Mouse (Mus musculus): Measurements from ENCODE around the gene Lrrc8d. TPM values are rescaled to one million over a fixed set of nuclear protein-coding genes. Genes with fewer than 3 reads are reported as not detected.

The Lrrc8d gene
- polyA plus RNA-seq, 1 experiment from 2014 or later, result 11.6 TPM

DNA sequence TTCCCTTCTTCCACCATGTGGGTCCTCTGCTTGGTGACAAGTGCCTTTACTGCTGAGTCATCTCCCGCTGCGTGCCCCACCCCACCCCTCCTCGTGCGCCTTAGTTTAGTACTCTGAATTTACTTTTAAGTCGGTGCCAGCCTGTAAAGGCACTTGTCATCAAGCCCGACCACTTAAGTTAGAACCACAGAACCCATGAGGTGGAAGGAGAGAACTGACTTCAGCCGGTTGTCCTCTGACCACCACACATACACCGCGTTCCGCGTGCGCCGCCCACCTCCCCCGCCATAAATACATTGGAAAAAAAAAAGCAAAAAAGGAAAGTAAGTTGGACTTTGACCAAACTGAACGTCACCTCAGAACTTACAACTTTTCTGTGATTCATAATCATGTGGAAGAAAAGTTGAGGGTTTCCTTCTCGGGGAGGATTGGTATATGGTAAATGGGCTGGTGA, 31.4 kb downstream of the Lrrc8d start:
- Histone ChIP-seq H3K4me3 (peak overlapping the region; percentile 63), H3K36me3 (no peaks in the 10 kb centered on the region), H3K9ac (peak overlapping the region; percentile 55), H3K9me3 (no peaks in the 10 kb centered on the region), H3K27me3 (no peaks in the 10 kb centered on the region), H3K27ac (no peak overlapping the region), H3K4me1 (peaks cover 19% of the 10 kb centered on the region), H3K4me2 (peak overlapping the region; percentile 98)
- no peak for ATAC-seq (ENCODE audit: insufficient number of reproducible peaks, low FRiP score, low TSS enrichment, low read depth)
- WGBS, result 21% methylated on average over 16 of the region's 16 CpGs

- ATAC-seq (ENCODE audit: insufficient number of reproducible peaks, low FRiP score, low TSS enrichment, low read depth), result peak; percentile 66
- H3K9ac ChIP-seq, result peak overlapping the region; percentile 55
- peak overlapping the region; percentile 63 for H3K4me3 ChIP-seq
- peak overlapping the region; percentile 98 for H3K4me2 ChIP-seq
- peak overlapping the region; percentile 70 for H3K27ac ChIP-seq
- peaks cover 19% of the 10 kb centered on the region for H3K4me1 ChIP-seq
- H3K27me3 ChIP-seq, result no peaks in the 10 kb centered on the region
- H3K9me3 ChIP-seq, result no peaks in the 10 kb centered on the region
- no peaks in the 10 kb centered on the region for H3K36me3 ChIP-seq
- WGBS, result under 1% methylated on average over 52 of the region's 52 CpGs
These were observed 32.1 kb downstream of the Lrrc8d start for GRCm38 (mm10) chr5:105731627-105732432.

DNA sequence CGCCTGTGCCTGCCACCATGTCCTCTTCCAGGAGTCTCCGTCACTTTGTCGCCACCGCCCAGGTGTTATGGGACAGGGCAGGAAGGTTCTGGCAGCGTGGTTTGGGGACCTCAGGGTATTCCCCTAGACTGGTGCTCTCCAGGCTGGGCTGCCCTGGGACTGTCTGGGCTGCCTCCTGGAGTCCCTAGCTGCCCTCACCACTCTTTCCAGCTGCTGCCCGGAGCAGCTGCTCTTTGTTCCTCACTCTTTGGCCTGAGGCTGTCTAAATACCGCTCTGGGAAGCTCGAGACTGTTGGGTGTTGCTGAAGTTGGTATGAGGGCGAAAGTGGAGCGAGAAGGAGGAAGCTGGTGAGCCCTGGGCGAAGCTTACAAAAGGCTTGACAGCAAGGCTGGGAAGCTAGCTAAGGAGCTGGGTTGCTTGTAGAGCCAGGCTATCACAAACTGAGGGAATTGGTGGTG, 32.7 kb downstream of the Lrrc8d start:
- peak; percentile 67; the same call in 1 of the 2 replicates for ATAC-seq (ENCODE audit: insufficient number of reproducible peaks, low FRiP score, low TSS enrichment, low read depth)
- peak overlapping the region; percentile 70 for H3K27ac ChIP-seq
- peak overlapping the region; percentile 98 for H3K4me2 ChIP-seq
- H3K9me3 ChIP-seq, result no peaks in the 10 kb centered on the region
- peak overlapping the region; percentile 55 for H3K9ac ChIP-seq
- no peaks in the 10 kb centered on the region for H3K27me3 ChIP-seq
- H3K36me3 ChIP-seq, result no peaks in the 10 kb centered on the region
- 18% methylated on average over 11 of the region's 11 CpGs for WGBS
- peaks cover 19% of the 10 kb centered on the region for H3K4me1 ChIP-seq
- peak overlapping the region; percentile 63 for H3K4me3 ChIP-seq

- Histone ChIP-seq H3K4me2 (no peak overlapping the region), H3K27ac (no peak overlapping the region)
- 72% methylated on average over 6 of the region's 6 CpGs for WGBS
These were observed 33.5 kb downstream of the Lrrc8d start for GRCm38 (mm10) chr5:105733226-105733625.

GRCm38 (mm10) chr5:105736365-105736764, 36.6 kb downstream of the Lrrc8d start:
- Histone ChIP-seq H3K4me2 (no peak overlapping the region), H3K27me3 (no peaks in the 10 kb centered on the region), H3K36me3 (no peaks in the 10 kb centered on the region), H3K4me1 (peaks cover 20% of the 10 kb centered on the region), H3K9me3 (no peaks in the 10 kb centered on the region), H3K27ac (no peak overlapping the region), H3K9ac (no peak overlapping the region), H3K4me3 (no peak overlapping the region)
- no peak for ATAC-seq (ENCODE audit: insufficient number of reproducible peaks, low FRiP score, low TSS enrichment, low read depth)
- 82% methylated on average over 6 of the region's 6 CpGs for WGBS

More at GRCm38 (mm10) chr5:105733226-105733625, 33.5 kb downstream of the Lrrc8d start:
- Histone ChIP-seq H3K4me3 (no peak overlapping the region), H3K36me3 (no peaks in the 10 kb centered on the region), H3K9ac (no peak overlapping the region), H3K4me1 (peaks cover 19% of the 10 kb centered on the region), H3K27me3 (no peaks in the 10 kb centered on the region), H3K9me3 (no peaks in the 10 kb centered on the region)
- ATAC-seq (ENCODE audit: insufficient number of reproducible peaks, low FRiP score, low TSS enrichment, low read depth), result no peak

GRCm38 (mm10) chr5:105737145-105737544, 37.4 kb downstream of the Lrrc8d start:
- Histone ChIP-seq H3K4me1 (peaks cover 13% of the 10 kb centered on the region), H3K9me3 (no peaks in the 10 kb centered on the region), H3K9ac (no peak overlapping the region), H3K27ac (no peak overlapping the region), H3K4me2 (no peak overlapping the region), H3K4me3 (no peak overlapping the region), H3K36me3 (no peaks in the 10 kb centered on the region), H3K27me3 (no peaks in the 10 kb centered on the region)
- 78% methylated on average over 6 of the region's 6 CpGs for WGBS
- ATAC-seq (ENCODE audit: insufficient number of reproducible peaks, low FRiP score, low TSS enrichment, low read depth), result no peak

DNA sequence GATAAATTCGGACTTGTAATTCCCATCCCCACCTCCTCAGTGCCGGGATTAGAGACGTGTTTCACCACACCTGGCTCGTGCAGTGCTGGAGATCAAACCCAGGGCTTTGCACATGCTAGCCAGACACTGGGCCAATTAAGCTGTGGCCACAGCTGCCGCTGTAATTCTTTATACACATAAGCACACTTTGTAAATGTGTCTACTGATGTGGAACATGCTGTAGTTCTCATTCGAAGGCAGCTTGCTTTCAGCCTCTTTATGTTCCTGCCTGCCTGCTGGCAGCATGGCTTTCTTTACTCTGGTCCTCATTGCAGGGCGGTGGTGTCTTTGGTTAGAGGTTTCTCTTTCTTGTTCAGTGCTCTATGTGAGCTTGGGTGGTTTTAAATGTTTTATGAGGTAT, 40.7 kb downstream of the Lrrc8d start:
- H3K9me3 ChIP-seq, result no peaks in the 10 kb centered on the region
- no peaks in the 10 kb centered on the region for H3K27me3 ChIP-seq
- peaks cover 6% of the 10 kb centered on the region; the same call in 1 of the 2 replicates for H3K4me1 ChIP-seq
- H3K27ac ChIP-seq, result no peak overlapping the region
- 30% methylated on average over 7 of the region's 7 CpGs for WGBS
- H3K4me2 ChIP-seq, result no peak overlapping the region
- ATAC-seq (ENCODE audit: insufficient number of reproducible peaks, low FRiP score, low TSS enrichment, low read depth), result no peak
- H3K4me3 ChIP-seq, result no peak overlapping the region
- H3K36me3 ChIP-seq, result no peaks in the 10 kb centered on the region
- H3K9ac ChIP-seq, result no peak overlapping the region

GRCm38 (mm10) chr5:105742641-105743040, 42.9 kb downstream of the Lrrc8d start:
- Histone ChIP-seq H3K4me3 (no peak overlapping the region), H3K27ac (no peak overlapping the region), H3K4me1 (peaks cover 6% of the 10 kb centered on the region; the same call in 1 of the 2 replicates), H3K4me2 (no peak overlapping the region), H3K27me3 (no peaks in the 10 kb centered on the region), H3K9ac (no peak overlapping the region), H3K36me3 (no peaks in the 10 kb centered on the region), H3K9me3 (no peaks in the 10 kb centered on the region)
- 78% methylated on average over 5 of the region's 5 CpGs for WGBS
- no peak for ATAC-seq (ENCODE audit: insufficient number of reproducible peaks, low FRiP score, low TSS enrichment, low read depth)

- no peak overlapping the region for H3K9ac ChIP-seq
- no peak for ATAC-seq (ENCODE audit: insufficient number of reproducible peaks, low FRiP score, low TSS enrichment, low read depth)
- WGBS, result 61% methylated on average over 11 of the region's 11 CpGs
- H3K27me3 ChIP-seq, result no peaks in the 10 kb centered on the region
- no peak overlapping the region for H3K4me3 ChIP-seq
- H3K4me2 ChIP-seq, result no peak overlapping the region
- no peak overlapping the region for H3K27ac ChIP-seq
- H3K4me1 ChIP-seq, result peaks cover 4% of the 10 kb centered on the region; the same call in 1 of the 2 replicates
- H3K9me3 ChIP-seq, result no peaks in the 10 kb centered on the region
- H3K36me3 ChIP-seq, result no peaks in the 10 kb centered on the region
These were observed 45.6 kb downstream of the Lrrc8d start for GRCm38 (mm10) chr5:105745324-105745723.

DNA sequence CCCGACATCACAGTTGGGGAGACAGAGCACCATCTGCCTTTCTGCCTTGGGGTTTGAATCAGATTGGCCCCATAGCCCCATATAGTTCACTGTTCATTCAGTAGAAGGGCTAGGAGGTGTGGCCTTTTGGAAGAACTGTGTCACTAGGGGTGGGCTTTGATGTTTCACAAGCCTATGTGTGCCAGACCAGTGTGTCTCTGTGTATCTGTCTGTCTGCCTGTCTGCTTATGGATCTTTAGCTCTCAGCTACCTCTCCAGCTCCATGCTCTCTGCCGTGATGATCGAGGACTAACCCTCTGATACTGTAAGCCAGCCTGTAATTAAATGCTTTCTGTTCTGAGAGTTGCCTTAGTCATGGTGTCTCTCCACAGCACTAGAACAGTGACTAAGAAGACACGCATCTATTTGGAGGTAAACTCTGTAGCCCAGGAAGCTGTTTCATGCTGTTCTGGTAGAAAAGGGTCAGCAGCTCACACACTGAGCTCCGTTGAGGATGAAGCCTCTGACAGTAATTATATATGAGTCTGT, 46.2 kb downstream of the Lrrc8d start:
- Histone ChIP-seq H3K4me1 (no peaks in the 10 kb centered on the region; the same call in 1 of the 2 replicates), H3K27me3 (no peaks in the 10 kb centered on the region), H3K4me2 (no peak overlapping the region), H3K27ac (no peak overlapping the region), H3K4me3 (no peak overlapping the region), H3K36me3 (no peaks in the 10 kb centered on the region), H3K9ac (no peak overlapping the region), H3K9me3 (no peaks in the 10 kb centered on the region)
- ATAC-seq (ENCODE audit: insufficient number of reproducible peaks, low FRiP score, low TSS enrichment, low read depth), result no peak
- 84% methylated on average over 5 of the region's 5 CpGs for WGBS

DNA sequence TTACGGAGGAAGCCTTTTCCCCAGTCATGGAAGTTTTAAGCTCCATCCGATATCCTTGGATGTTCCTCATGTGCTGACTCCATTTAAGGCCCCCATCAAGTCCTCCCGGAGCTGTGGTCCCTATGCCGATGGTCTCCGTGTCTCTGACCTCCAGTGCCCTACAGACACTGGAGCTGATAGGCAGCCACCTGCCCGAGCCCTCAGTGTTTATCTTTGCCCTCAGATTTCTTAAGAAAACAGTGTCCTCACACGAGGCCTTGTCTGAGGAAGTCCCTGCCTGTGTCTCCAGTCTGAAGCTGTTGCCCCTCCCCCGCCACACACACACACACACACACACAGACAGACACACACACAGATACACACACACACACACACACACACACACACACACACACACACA, 55.0 kb downstream of the Lrrc8d start:
- no peak overlapping the region for H3K9ac ChIP-seq
- no peak for ATAC-seq (ENCODE audit: insufficient number of reproducible peaks, low FRiP score, low TSS enrichment, low read depth)
- WGBS, result 61% methylated on average over 8 of the region's 8 CpGs
- no peak overlapping the region for H3K4me2 ChIP-seq
- no peaks in the 10 kb centered on the region for H3K9me3 ChIP-seq
- peaks cover 5% of the 10 kb centered on the region; the same call in 1 of the 2 replicates for H3K4me1 ChIP-seq
- no peaks in the 10 kb centered on the region for H3K27me3 ChIP-seq
- H3K36me3 ChIP-seq, result no peaks in the 10 kb centered on the region
- H3K27ac ChIP-seq, result no peak overlapping the region
- H3K4me3 ChIP-seq, result no peak overlapping the region

DNA sequence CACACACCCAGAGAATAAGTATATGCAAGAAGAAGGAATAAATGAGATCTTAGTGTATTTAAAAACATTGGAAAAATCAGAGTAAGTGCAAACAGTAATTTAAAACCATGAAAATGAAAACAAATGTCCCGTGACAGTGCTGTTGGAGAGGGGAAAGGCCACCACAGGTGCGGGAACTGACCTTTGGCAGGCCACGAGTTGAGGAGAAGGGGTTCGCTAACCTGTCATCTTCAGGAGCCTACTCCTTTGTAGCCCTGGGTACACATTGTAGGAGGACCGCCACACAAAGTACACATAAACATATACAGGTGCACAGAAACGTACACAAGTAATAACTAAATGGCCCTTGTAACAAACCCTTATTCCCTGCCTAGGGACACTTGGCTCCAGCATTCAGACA, 55.7 kb downstream of the Lrrc8d start:
- 82% methylated on average over 6 of the region's 6 CpGs for WGBS
- no peak overlapping the region for H3K4me2 ChIP-seq
- H3K9ac ChIP-seq, result no peak overlapping the region
- H3K27me3 ChIP-seq, result no peaks in the 10 kb centered on the region
- no peaks in the 10 kb centered on the region for H3K9me3 ChIP-seq
- H3K4me3 ChIP-seq, result no peak overlapping the region
- no peak for ATAC-seq (ENCODE audit: insufficient number of reproducible peaks, low FRiP score, low TSS enrichment, low read depth)
- H3K36me3 ChIP-seq, result no peaks in the 10 kb centered on the region
- no peak overlapping the region for H3K27ac ChIP-seq
- H3K4me1 ChIP-seq, result peaks cover 5% of the 10 kb centered on the region; the same call in 1 of the 2 replicates

All from limb, embryonic 15.5 days (tissue).